Mouse (Mus musculus) MEL-GATA-1-ER (cell line): ENCODE results near the gene Tmem132a.
A peak's percentile ranks its signal among the peaks of the same experiment; 100 is the strongest.

Experiments used
- DNase-seq: peaks from one replicate; pipeline ENCODE4 v3.0.0-alpha.2; 2012; ENCODE audit warnings: low read depth; ENCODE audit errors: extremely low read depth

Tmem132a gene

GRCm38 (mm10) chr19:10832030-10832429 is 37.7 kb downstream of the Tmem132a start:
- no peak for DNase-seq

- peak; percentile 44 for DNase-seq
Observed at GRCm38 (mm10) chr19:10831424-10831823, 38.3 kb downstream of the Tmem132a start.

GRCm38 (mm10) chr19:10829436-10830175 is 40.1 kb downstream of the Tmem132a start, which contains the start of gene Cd6:
Cd6 (minus strand) TSS chr19:10830058.
- no peak for DNase-seq

GRCm38 (mm10) chr19:10828321-10828720 is 41.4 kb downstream of the Tmem132a start:
- no peak for DNase-seq

GRCm38 (mm10) chr19:10824061-10824460 is 45.7 kb downstream of the Tmem132a start:
- DNase-seq: no peak

GRCm38 (mm10) chr19:10822534-10822933 is 47.2 kb downstream of the Tmem132a start:
- no peak for DNase-seq

GRCm38 (mm10) chr19:10821319-10821718 is 48.4 kb downstream of the Tmem132a start:
- no peak for DNase-seq

- no peak for DNase-seq
Observed at GRCm38 (mm10) chr19:10818217-10818946, 51.4 kb downstream of the Tmem132a start.

GRCm38 (mm10) chr19:10816462-10816861 is 53.3 kb downstream of the Tmem132a start:
- no peak for DNase-seq

- no peak for DNase-seq
Observed at GRCm38 (mm10) chr19:10815871-10816270, 53.9 kb downstream of the Tmem132a start.

- no peak for DNase-seq
Observed at GRCm38 (mm10) chr19:10813905-10814304, 55.8 kb downstream of the Tmem132a start.

GRCm38 (mm10) chr19:10813039-10813438 is 56.7 kb downstream of the Tmem132a start:
- DNase-seq: no peak

- DNase-seq: peak; percentile 2
Observed at GRCm38 (mm10) chr19:10811471-10811870, 58.3 kb downstream of the Tmem132a start.

GRCm38 (mm10) chr19:10810176-10810492 is 59.6 kb downstream of the Tmem132a start:
- no peak for DNase-seq

GRCm38 (mm10) chr19:10809428-10810175 is 60.1 kb downstream of the Tmem132a start:
- DNase-seq: no peak

GRCm38 (mm10) chr19:10808524-10809233 is 61.1 kb downstream of the Tmem132a start:
- DNase-seq: no peak
